Mouse (Mus musculus): Measurements from ENCODE around the gene Olfr996. TPM values are rescaled to one million over a fixed set of nuclear protein-coding genes. Genes with fewer than 3 reads are reported as not detected.

Gene Olfr996
- polyA plus RNA-seq (2017; shearing (Covaris generic)), result not detected

DNA sequence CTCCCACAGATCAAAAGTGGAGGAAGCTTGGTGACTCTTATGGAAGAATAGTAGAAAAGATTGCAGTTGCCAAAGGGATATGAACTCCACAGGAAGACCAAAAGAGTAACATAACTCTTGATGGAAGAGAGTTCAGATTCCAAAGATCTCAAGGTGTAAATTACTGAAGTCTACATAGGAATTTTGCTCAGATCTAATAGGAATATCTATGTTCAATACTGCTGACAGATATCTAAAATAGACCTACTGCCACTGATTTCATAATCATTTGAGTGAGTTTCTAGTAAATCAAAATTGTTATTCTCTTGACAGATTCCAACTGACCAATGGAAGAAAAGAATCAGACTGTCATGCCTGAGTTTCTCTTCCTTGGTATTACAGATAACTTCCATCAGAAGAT is at the start of gene Olfr996:
Gene Olfr996 (plus strand): TSS at position 301 of the 400 bp plus-strand sequence.

DNA sequence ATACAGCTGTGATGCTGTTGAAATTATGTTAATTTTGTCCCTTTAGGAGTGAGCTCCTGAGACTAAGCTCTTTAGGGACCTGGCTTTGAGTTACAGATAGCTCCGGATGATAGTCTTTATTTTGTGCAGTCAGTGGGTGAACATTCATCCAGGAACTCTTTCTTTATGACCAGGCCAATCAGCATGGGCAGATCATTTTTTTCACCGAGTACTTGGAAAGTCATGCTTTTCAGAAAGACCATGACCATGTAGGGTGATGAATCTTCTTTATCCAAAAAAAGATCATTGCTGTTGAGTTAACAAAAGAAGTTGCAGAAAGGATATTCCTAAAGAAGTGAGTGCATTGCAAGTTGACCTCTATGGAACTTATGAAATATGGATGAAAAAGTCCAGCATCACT is 9.6 kb downstream of the Olfr996 start, which contains the start of gene Olfr998:
Gene Olfr998 (plus strand): TSS at position 301 of the 400 bp plus-strand sequence.

DNA sequence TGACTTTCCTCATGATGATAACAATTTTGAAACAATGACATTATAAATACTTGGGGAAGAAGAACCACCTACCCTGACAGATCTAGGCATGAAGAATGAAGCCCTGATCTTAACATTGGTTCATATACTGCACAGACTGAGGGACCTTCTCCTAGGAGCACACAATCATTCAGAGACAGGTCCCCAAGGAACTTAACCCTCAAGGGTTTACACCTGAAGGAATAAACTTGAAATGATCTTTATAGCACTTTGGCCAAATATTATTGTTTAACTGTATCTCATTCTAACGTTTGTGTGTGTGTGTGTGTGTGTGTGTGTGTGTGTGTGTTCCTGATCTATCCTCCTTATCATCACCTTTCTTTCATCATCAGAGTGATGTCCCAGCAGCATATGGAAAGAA is 32.8 kb downstream of the Olfr996 start, which contains the start of gene Olfr1000:
Gene Olfr1000 (minus strand): TSS at position 101 of the 400 bp plus-strand sequence.

Other genes with a start within 250 kb of the Olfr996 start
- gene Olfr987, start 239.9 kb upstream of the Olfr996 start, polyA plus RNA-seq (2017; shearing (Covaris generic)), result not detected
- not detected for gene Olfr988, start 216.0 kb upstream of the Olfr996 start, polyA plus RNA-seq (2017; shearing (Covaris generic))
- not detected for gene Olfr992, start 169.7 kb upstream of the Olfr996 start, polyA plus RNA-seq (2017; shearing (Covaris generic))
- not detected for gene Olfr993, start 164.3 kb upstream of the Olfr996 start, polyA plus RNA-seq (2017; shearing (Covaris generic))
- gene Olfr994, start 142.8 kb upstream of the Olfr996 start, polyA plus RNA-seq (2017; shearing (Covaris generic)), result not detected
- 1 to 10 TPM in 1 of 2 experiments, not detected in 1; 1.1 TPM for gene Olfr995, start 135.6 kb upstream of the Olfr996 start, polyA plus RNA-seq (2017; shearing (Covaris generic))
- gene 4833423E24Rik, start 60.2 kb upstream of the Olfr996 start, polyA plus RNA-seq (2017; shearing (Covaris generic)), result under 1 TPM in 1 of 2 experiments, not detected in 1; 0.36 TPM
- not detected for gene Olfr998, start 9.7 kb downstream of the Olfr996 start, polyA plus RNA-seq (2017; shearing (Covaris generic))
- not detected for gene Olfr1000, start 32.7 kb downstream of the Olfr996 start, polyA plus RNA-seq (2017; shearing (Covaris generic))
- gene Olfr1002, start 71.5 kb downstream of the Olfr996 start, polyA plus RNA-seq (2017; shearing (Covaris generic)), result not detected
- not detected for gene Olfr154, start 85.2 kb downstream of the Olfr996 start, polyA plus RNA-seq (2017; shearing (Covaris generic))
- not detected for gene Olfr1006, start 99.6 kb downstream of the Olfr996 start, polyA plus RNA-seq (2017; shearing (Covaris generic))
- not detected for gene Olfr1008, start 110.2 kb downstream of the Olfr996 start, polyA plus RNA-seq (2017; shearing (Covaris generic))
- not detected for gene Olfr1009, start 136.2 kb downstream of the Olfr996 start, polyA plus RNA-seq (2017; shearing (Covaris generic))
- gene Olfr1012, start 183.6 kb downstream of the Olfr996 start, polyA plus RNA-seq (2017; shearing (Covaris generic)), result under 1 TPM in 1 of 2 experiments, not detected in 1; 0.05 TPM
- not detected for gene Olfr1013, start 187.9 kb downstream of the Olfr996 start, polyA plus RNA-seq (2017; shearing (Covaris generic))
- gene Olfr1014, start 193.5 kb downstream of the Olfr996 start, polyA plus RNA-seq (2017; shearing (Covaris generic)), result under 1 TPM in 1 of 2 experiments, not detected in 1; 0.17 TPM
- gene Olfr1015, start 202.8 kb downstream of the Olfr996 start, polyA plus RNA-seq (2017; shearing (Covaris generic)), result not detected
- gene Olfr1016, start 223.3 kb downstream of the Olfr996 start, polyA plus RNA-seq (2017; shearing (Covaris generic)), result under 1 TPM in 1 of 2 experiments, not detected in 1; 0.40 TPM
- under 1 TPM in 1 of 2 experiments, not detected in 1; 0.66 TPM for gene Olfr1018, start 239.3 kb downstream of the Olfr996 start, polyA plus RNA-seq (2017; shearing (Covaris generic))